Mouse (Mus musculus) intestine, embryonic 14.5 days (tissue): ENCODE measurements around the gene Lrrc73. TPM values are rescaled to one million over a fixed set of nuclear protein-coding genes. Genes with fewer than 3 reads are reported as not detected.
A peak's percentile ranks its signal among the peaks of the same experiment; 100 is the strongest.

Source experiments
- ATAC-seq: fragments of 200-750 bp; cut with Nextera tagmentation; replicated peaks from 2 replicates; pipeline ENCODE4 v1.8.0; 2017; ENCODE audit warnings: low read depth, moderate number of reproducible peaks, moderate TSS enrichment, moderate library complexity; ENCODE audit not compliant: low FRiP score, low TSS enrichment
- DNase-seq: peaks from one replicate; pipeline ENCODE4 v3.0.0-alpha.2; 2018; ENCODE audit warnings: low spot score
- H3K27ac ChIP-seq: fragments of 300-500 bp; sonication (generic); 2 replicates; pipeline ENCODE4 v1.5.1; 2014; ENCODE audit warnings: low read depth, mild to moderate bottlenecking, control low read depth
- H3K27me3 ChIP-seq: fragments of 300-500 bp; sonication (generic); replicated peaks from 2 replicates; pipeline ENCODE4 v1.6.1; 2014; ENCODE audit warnings: low read length, control low read depth; ENCODE audit not compliant: control insufficient read depth, insufficient read depth
- H3K36me3 ChIP-seq: fragments of 300-500 bp; sonication (generic); 2 replicates; pipeline ENCODE4 v1.6.1; 2014; ENCODE audit warnings: low read length, control low read depth; ENCODE audit not compliant: control insufficient read depth, insufficient read depth
- H3K4me1 ChIP-seq: fragments of 300-500 bp; sonication (generic); replicated peaks from 2 replicates; pipeline ENCODE4 v1.6.1; 2014; ENCODE audit warnings: low read length, control low read depth, mixed read lengths; ENCODE audit not compliant: control insufficient read depth, insufficient read depth
- H3K4me2 ChIP-seq: fragments of 300-500 bp; sonication (generic); 2 replicates; pipeline ENCODE4 v1.6.1; 2014; ENCODE audit warnings: low read length
- H3K4me3 ChIP-seq: fragments of 300-500 bp; sonication (generic); 2 replicates; pipeline ENCODE4 v1.5.1; 2014; ENCODE audit warnings: low read depth, low read length, control low read depth, mixed read lengths
- H3K9ac ChIP-seq: fragments of 300-500 bp; sonication (generic); 2 replicates; pipeline ENCODE4 v1.6.1; 2014; ENCODE audit warnings: mild to moderate bottlenecking, low read length
- H3K9me3 ChIP-seq: fragments of 300-500 bp; sonication (generic); 2 replicates; pipeline ENCODE4 v1.6.1; 2016; ENCODE audit warnings: low read length, control low read depth; ENCODE audit not compliant: control insufficient read depth
- WGBS: fragments of 180-500 bp; shearing (Covaris S2); extraction: QIAGEN DNeasy Blood & Tissue Kit; methylation state at CpG from one replicate; pipeline ENCODE4 v1.1.7; 2014; 5-methylcytosine and 5-hydroxymethylcytosine counted together
- polyA plus RNA-seq: library from polyadenylated mRNA; unstranded; fragments of >200 nt; fragmentation: Nextera tagmentation; extraction: Ambion mirVana; gene quantifications from 2 replicates; pipeline ENCODE4 v1.2.1, GENCODE M21; 2014

The Lrrc73 gene
- polyA plus RNA-seq, 1 experiment from 2014 or later, result 0.65 TPM

- H3K9me3 ChIP-seq, result no peaks in the 10 kb centered on the region
- peaks cover 12% of the 10 kb centered on the region; the same call in 1 of the 2 replicates for H3K4me1 ChIP-seq
- ATAC-seq (no peak), DNase-seq (no peak)
- peak overlapping the region; percentile 64; the same call in 1 of the 2 replicates for H3K4me3 ChIP-seq
- H3K36me3 ChIP-seq, result peaks cover 34% of the 10 kb centered on the region
- peak overlapping the region; percentile 98 for H3K4me2 ChIP-seq
- no peak overlapping the region for H3K9ac ChIP-seq
- WGBS, result 57% methylated on average over 14 of the region's 14 CpGs
- H3K27ac ChIP-seq, result no peak overlapping the region
- peaks cover 17% of the 10 kb centered on the region for H3K27me3 ChIP-seq
Measured at GRCm38 (mm10) chr17:46252571-46253451, 520 bp upstream of the Lrrc73 start.

GRCm38 (mm10) chr17:46254106-46254505 lies 775 bp downstream of the Lrrc73 start:
- DNase-seq (no peak), ATAC-seq (peak; percentile 20)
- H3K36me3 ChIP-seq, result peaks cover 46% of the 10 kb centered on the region
- H3K4me1 ChIP-seq, result peaks cover 7% of the 10 kb centered on the region; the same call in 1 of the 2 replicates
- peak overlapping the region; percentile 98 for H3K4me2 ChIP-seq
- H3K27me3 ChIP-seq, result peaks cover 17% of the 10 kb centered on the region
- no peaks in the 10 kb centered on the region for H3K9me3 ChIP-seq
- H3K9ac ChIP-seq, result peak overlapping the region; percentile 52
- peak overlapping the region; percentile 64 for H3K4me3 ChIP-seq
- under 1% methylated on average over 41 of the region's 54 CpGs for WGBS
- no peak overlapping the region for H3K27ac ChIP-seq

- ATAC-seq, result no peak
- Histone ChIP-seq H3K36me3 (peaks cover 46% of the 10 kb centered on the region), H3K27me3 (peaks cover 17% of the 10 kb centered on the region), H3K9ac (no peak overlapping the region), H3K27ac (no peak overlapping the region), H3K4me2 (no peak overlapping the region), H3K4me1 (no peaks in the 10 kb centered on the region), H3K4me3 (no peak overlapping the region), H3K9me3 (no peaks in the 10 kb centered on the region)
- 34% methylated on average over 6 of the region's 6 CpGs for WGBS
- DNase-seq, result no peak
Measured at GRCm38 (mm10) chr17:46255147-46255546, 1.8 kb downstream of the Lrrc73 start.

GRCm38 (mm10) chr17:46258279-46259053 lies 5.1 kb downstream of the Lrrc73 start:
- H3K27ac ChIP-seq, result no peak overlapping the region
- no peak overlapping the region for H3K4me2 ChIP-seq
- H3K9ac ChIP-seq, result no peak overlapping the region
- H3K4me1 ChIP-seq, result no peaks in the 10 kb centered on the region
- no peak overlapping the region for H3K4me3 ChIP-seq
- peaks cover 55% of the 10 kb centered on the region for H3K36me3 ChIP-seq
- H3K9me3 ChIP-seq, result no peaks in the 10 kb centered on the region
- H3K27me3 ChIP-seq, result peaks cover 17% of the 10 kb centered on the region
- WGBS, result 84% methylated on average over 30 of the region's 30 CpGs
- DNase-seq (no peak), ATAC-seq (no peak)

- 86% methylated on average over 17 of the region's 17 CpGs for WGBS
- no peak for ATAC-seq
Measured at GRCm38 (mm10) chr17:46259675-46260074, 6.3 kb downstream of the Lrrc73 start.

GRCm38 (mm10) chr17:46262201-46262694 lies 8.9 kb downstream of the Lrrc73 start:
- no peak overlapping the region for H3K27ac ChIP-seq
- H3K4me3 ChIP-seq, result no peak overlapping the region
- no peak overlapping the region for H3K4me2 ChIP-seq
- H3K36me3 ChIP-seq, result peaks cover 82% of the 10 kb centered on the region
- no peak overlapping the region for H3K9ac ChIP-seq
- H3K9me3 ChIP-seq, result no peaks in the 10 kb centered on the region
- H3K4me1 ChIP-seq, result no peaks in the 10 kb centered on the region
- DNase-seq (no peak), ATAC-seq (no peak)
- no peaks in the 10 kb centered on the region for H3K27me3 ChIP-seq
- WGBS, result 91% methylated on average over 5 of the region's 5 CpGs

More at GRCm38 (mm10) chr17:46259675-46260074, 6.3 kb downstream of the Lrrc73 start:
- no peak for DNase-seq
- Histone ChIP-seq H3K4me1 (no peaks in the 10 kb centered on the region), H3K4me2 (no peak overlapping the region), H3K27me3 (peaks cover 9% of the 10 kb centered on the region), H3K9ac (no peak overlapping the region), H3K4me3 (no peak overlapping the region), H3K27ac (no peak overlapping the region), H3K36me3 (peaks cover 67% of the 10 kb centered on the region), H3K9me3 (no peaks in the 10 kb centered on the region)

- no peaks in the 10 kb centered on the region for H3K27me3 ChIP-seq
- ATAC-seq (no peak), DNase-seq (peak; percentile 59)
- peaks cover 70% of the 10 kb centered on the region for H3K36me3 ChIP-seq
- H3K4me2 ChIP-seq, result no peak overlapping the region
- H3K9me3 ChIP-seq, result no peaks in the 10 kb centered on the region
- no peaks in the 10 kb centered on the region for H3K4me1 ChIP-seq
- no peak overlapping the region for H3K4me3 ChIP-seq
- H3K9ac ChIP-seq, result no peak overlapping the region
- no peak overlapping the region for H3K27ac ChIP-seq
- WGBS, result 87% methylated on average over 12 of the region's 12 CpGs
Measured at GRCm38 (mm10) chr17:46265502-46265901, 12.2 kb downstream of the Lrrc73 start.

GRCm38 (mm10) chr17:46265918-46266618 lies 12.7 kb downstream of the Lrrc73 start:
- Histone ChIP-seq H3K27ac (no peak overlapping the region), H3K4me3 (no peak overlapping the region), H3K9ac (no peak overlapping the region), H3K36me3 (peaks cover 72% of the 10 kb centered on the region), H3K27me3 (no peaks in the 10 kb centered on the region), H3K4me2 (no peak overlapping the region), H3K9me3 (no peaks in the 10 kb centered on the region), H3K4me1 (no peaks in the 10 kb centered on the region)
- 25% methylated on average over 14 of the region's 14 CpGs for WGBS
- peak; percentile 54; the same call in 1 of the 2 replicates for ATAC-seq
- DNase-seq, result peak; percentile 94
